Mouse (Mus musculus) intestine, embryonic 16.5 days (tissue): ENCODE data around the gene Zfp13. TPM values are rescaled to one million over a fixed set of nuclear protein-coding genes. Genes with fewer than 3 reads are reported as not detected.
A peak's percentile ranks its signal among the peaks of the same experiment; 100 is the strongest.

Source experiments
- ATAC-seq: fragments of 200-750 bp; cut with Nextera tagmentation; 2 replicates; pipeline ENCODE4 v1.8.0; 2017; ENCODE audit warnings: moderate TSS enrichment, moderate library complexity
- H3K27ac ChIP-seq: fragments of 300-500 bp; sonication (generic); 2 replicates; pipeline ENCODE4 v1.5.1; 2014; ENCODE audit warnings: mild to moderate bottlenecking, low read length
- H3K27me3 ChIP-seq: fragments of 300-500 bp; sonication (generic); replicated peaks from 2 replicates; pipeline ENCODE4 v1.6.1; 2014; ENCODE audit warnings: low read length, control low read depth, mixed read lengths; ENCODE audit not compliant: control insufficient read depth, insufficient read depth
- H3K36me3 ChIP-seq: fragments of 300-500 bp; sonication (generic); 2 replicates; pipeline ENCODE4 v1.6.1; 2014; ENCODE audit warnings: low read length, control low read depth; ENCODE audit not compliant: control insufficient read depth, insufficient read depth
- H3K4me1 ChIP-seq: fragments of 300-500 bp; sonication (generic); 2 replicates; pipeline ENCODE4 v1.6.1; 2014; ENCODE audit warnings: low read length, control low read depth, mixed read lengths; ENCODE audit not compliant: control insufficient read depth, insufficient read depth
- H3K4me2 ChIP-seq: fragments of 300-500 bp; sonication (generic); 2 replicates; pipeline ENCODE4 v1.6.1; 2014; ENCODE audit warnings: low read depth, low read length, control low read depth
- H3K4me3 ChIP-seq: fragments of 300-500 bp; sonication (generic); 2 replicates; pipeline ENCODE4 v1.5.1; 2014; ENCODE audit warnings: mild to moderate bottlenecking, low read length
- H3K9ac ChIP-seq: fragments of 300-500 bp; sonication (generic); 2 replicates; pipeline ENCODE4 v1.6.1; 2014; ENCODE audit warnings: low read depth, low read length
- H3K9me3 ChIP-seq: fragments of 300-500 bp; sonication (generic); 2 replicates; pipeline ENCODE4 v1.6.1; 2016; ENCODE audit warnings: low read length, control low read depth; ENCODE audit not compliant: control insufficient read depth
- WGBS: fragments of 180-500 bp; shearing (Covaris S2); extraction: QIAGEN DNeasy Blood & Tissue Kit; methylation state at CpG from one replicate; pipeline ENCODE4 v1.1.7; 2014; 5-methylcytosine and 5-hydroxymethylcytosine counted together
- polyA plus RNA-seq: library from polyadenylated mRNA; unstranded; fragments of >200 nt; fragmentation: Nextera tagmentation; extraction: Ambion mirVana; gene quantifications from 2 replicates; pipeline ENCODE4 v1.2.1, GENCODE M21; 2015

The Zfp13 gene
- polyA plus RNA-seq, 1 experiment from 2014 or later, result 8.8 TPM

DNA sequence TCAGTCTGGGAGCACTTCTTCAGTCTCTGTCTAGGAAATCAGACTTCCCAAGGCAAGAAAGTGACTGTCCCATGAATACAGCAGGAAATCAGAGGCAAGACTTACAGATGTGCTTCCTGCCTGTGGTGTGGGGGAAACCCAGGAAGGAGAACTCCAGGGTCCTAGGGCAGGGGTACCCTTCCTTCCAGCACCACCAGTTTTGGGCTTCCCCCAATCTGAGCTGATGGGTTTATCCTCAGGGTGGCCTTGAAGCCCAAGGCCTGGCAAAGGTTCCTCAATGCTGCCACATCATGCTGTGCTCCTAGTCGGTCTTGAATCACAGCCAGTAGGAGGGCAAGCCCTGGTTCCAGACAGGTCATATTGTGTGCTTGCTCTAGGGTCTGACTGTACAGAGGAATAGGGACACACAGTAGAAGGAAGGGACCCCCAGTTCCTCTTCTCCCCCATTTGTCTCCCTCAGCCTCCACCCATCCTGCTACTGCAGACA is 45.6 kb downstream of the Zfp13 start:
- H3K36me3 ChIP-seq, result peaks cover 19% of the 10 kb centered on the region
- H3K27ac ChIP-seq, result no peak overlapping the region
- H3K9me3 ChIP-seq, result no peaks in the 10 kb centered on the region
- no peak overlapping the region for H3K4me2 ChIP-seq
- no peaks in the 10 kb centered on the region for H3K27me3 ChIP-seq
- H3K4me3 ChIP-seq, result no peak overlapping the region
- no peak overlapping the region for H3K9ac ChIP-seq
- peaks cover 18% of the 10 kb centered on the region for H3K4me1 ChIP-seq
- ATAC-seq, result no peak
- WGBS, result 77% methylated on average over 1 of the region's 1 CpGs

DNA sequence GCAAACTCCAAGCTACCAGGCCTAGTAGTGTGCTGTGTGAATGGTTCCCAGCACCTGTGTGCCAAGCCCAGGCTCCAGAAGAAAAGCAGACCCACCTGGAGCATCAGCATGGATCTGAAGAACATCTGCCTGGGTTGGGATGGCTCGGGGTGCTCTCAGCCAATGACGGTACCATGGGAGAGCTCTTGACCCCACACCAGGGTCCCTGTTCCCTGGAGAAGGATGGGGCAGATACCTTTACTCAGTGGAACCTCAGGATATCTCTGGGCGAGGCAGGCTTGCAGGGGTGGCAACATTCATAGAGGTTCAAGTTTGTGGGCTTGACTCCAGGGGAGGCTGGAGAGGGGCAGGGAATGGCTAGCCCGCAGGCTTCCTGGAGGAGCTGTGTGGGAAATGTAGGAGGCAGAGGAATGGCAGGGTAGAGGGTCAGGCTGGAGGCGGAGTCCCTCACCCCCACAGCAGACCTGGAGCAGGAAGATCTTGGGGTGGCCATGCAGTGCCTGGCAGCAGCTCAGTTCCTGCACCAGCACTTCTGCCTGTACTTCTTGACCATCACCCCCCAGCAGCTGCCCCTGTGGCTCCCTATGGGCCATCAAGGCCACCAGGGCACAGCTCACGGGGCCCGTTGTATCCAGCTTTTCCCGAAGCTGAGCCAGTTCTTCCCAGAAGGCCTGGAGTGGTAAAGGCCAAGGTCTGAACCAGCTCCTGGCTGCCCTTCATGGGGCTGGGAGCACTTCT is 46.2 kb downstream of the Zfp13 start:
- no peak overlapping the region for H3K27ac ChIP-seq
- H3K27me3 ChIP-seq, result no peaks in the 10 kb centered on the region
- H3K4me2 ChIP-seq, result no peak overlapping the region
- WGBS, result 89% methylated on average over 8 of the region's 8 CpGs
- peaks cover 15% of the 10 kb centered on the region for H3K36me3 ChIP-seq
- peaks cover 18% of the 10 kb centered on the region for H3K4me1 ChIP-seq
- no peak overlapping the region for H3K4me3 ChIP-seq
- no peak overlapping the region for H3K9ac ChIP-seq
- H3K9me3 ChIP-seq, result no peaks in the 10 kb centered on the region
- ATAC-seq, result no peak

DNA sequence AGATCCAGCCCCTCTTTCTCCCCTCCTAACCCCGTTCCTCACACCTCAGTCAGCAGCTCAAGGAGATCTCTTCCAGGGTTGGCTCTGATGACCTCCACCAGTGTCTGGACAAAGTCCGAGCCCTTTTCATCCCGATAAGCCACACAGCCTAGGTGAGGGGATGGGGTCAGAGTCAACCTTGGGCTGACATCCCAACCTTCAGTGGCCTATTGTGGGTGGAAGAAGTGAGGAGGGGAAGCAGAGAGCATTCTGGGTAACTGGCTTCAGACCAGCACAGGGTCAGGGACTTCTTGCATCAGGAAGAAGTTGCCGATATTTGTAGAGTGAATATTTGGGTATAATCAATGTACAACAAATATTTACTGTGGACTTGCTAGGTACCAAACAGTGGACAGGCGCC is 47.3 kb downstream of the Zfp13 start:
- WGBS, result 63% methylated on average over 5 of the region's 5 CpGs
- ATAC-seq, result no peak
- no peak overlapping the region for H3K27ac ChIP-seq
- no peaks in the 10 kb centered on the region for H3K9me3 ChIP-seq
- peaks cover 5% of the 10 kb centered on the region for H3K36me3 ChIP-seq
- peaks cover 18% of the 10 kb centered on the region for H3K4me1 ChIP-seq
- H3K9ac ChIP-seq, result no peak overlapping the region
- no peaks in the 10 kb centered on the region for H3K27me3 ChIP-seq
- H3K4me3 ChIP-seq, result no peak overlapping the region
- no peak overlapping the region for H3K4me2 ChIP-seq

DNA sequence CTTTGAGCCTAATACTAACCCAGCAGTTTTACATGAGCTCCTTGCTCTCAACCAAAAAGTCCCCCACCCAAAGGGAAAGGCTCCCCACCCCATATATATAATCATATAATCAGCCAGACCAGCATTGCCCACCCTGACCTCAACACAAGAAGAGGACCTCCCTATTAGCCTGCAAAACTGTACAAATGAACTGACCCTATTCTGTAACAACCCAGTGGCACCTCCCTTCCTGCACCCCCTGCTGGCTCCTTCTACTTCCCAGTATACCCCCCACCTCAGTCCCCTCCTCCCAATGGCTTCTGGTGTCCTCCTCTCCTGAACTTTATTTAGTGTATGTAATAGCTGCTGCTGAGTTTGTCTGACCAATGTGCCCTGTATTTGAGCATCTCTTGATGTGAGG is 47.9 kb downstream of the Zfp13 start:
- ATAC-seq, result no peak
- no peaks in the 10 kb centered on the region for H3K9me3 ChIP-seq
- H3K4me3 ChIP-seq, result peak overlapping the region; percentile 70
- H3K9ac ChIP-seq, result peak overlapping the region; percentile 76
- peaks cover 18% of the 10 kb centered on the region for H3K4me1 ChIP-seq
- H3K27ac ChIP-seq, result peak overlapping the region; percentile 94; the same call in 1 of the 2 replicates
- H3K4me2 ChIP-seq, result peak overlapping the region; percentile 85
- H3K27me3 ChIP-seq, result no peaks in the 10 kb centered on the region
- no peaks in the 10 kb centered on the region; the same call in 1 of the 2 replicates for H3K36me3 ChIP-seq

DNA sequence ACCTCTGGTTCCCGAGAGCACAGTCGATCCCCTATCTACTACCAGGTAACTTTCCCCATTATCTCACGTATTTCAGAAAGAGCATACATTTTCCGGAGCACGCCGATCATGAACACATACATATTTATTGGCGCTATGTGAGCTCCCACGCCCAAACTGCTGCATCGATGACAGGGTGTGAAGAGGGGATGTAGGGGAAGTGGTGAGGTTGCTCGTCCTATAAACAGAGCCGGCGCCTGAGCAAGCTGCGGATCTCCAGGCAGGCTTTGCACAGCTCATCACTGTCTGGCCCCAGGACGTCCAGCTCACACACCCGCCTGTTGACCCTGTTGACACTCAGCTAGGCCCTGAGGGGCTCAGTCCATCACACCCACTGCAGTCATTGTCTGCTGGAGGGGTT is 48.4 kb downstream of the Zfp13 start:
- no peaks in the 10 kb centered on the region for H3K27me3 ChIP-seq
- under 1% methylated on average over 15 of the region's 15 CpGs for WGBS
- peak; percentile 9 for ATAC-seq

DNA sequence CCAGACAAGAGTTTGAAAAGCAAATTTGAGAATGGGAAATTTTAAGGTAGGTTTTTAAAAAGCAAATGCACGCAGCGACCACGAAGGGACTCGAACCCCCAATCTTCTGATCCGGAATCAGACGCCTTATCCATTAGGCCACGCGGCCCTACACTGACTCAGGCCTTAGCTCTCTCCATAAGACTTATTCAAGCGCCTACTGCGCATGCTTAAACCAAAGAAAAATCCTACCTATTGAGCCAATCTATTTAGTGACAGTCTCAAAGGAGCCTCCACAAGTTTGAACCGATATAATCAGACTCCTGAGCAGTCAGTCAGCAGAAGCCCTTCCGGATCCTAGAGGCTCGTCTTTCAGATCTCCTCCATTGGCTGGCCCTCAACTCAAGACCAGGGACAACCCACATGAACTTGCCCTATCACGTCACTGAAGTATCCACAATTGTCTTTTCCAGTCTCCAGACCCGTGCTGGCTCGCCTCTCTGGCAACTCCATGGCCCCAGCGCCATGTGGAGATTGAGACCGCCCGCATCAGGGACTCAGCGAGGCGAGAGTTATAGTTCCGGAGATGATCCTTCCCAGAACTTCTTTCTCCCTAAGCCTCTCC is 49.0 kb downstream of the Zfp13 start:
- under 1% methylated on average over 22 of the region's 22 CpGs for WGBS
- Histone ChIP-seq H3K4me1 (peaks cover 14% of the 10 kb centered on the region), H3K4me3 (peak overlapping the region; percentile 70), H3K4me2 (peak overlapping the region; percentile 85), H3K36me3 (no peaks in the 10 kb centered on the region), H3K9me3 (no peaks in the 10 kb centered on the region), H3K27me3 (no peaks in the 10 kb centered on the region), H3K27ac (peak overlapping the region; percentile 94), H3K9ac (peak overlapping the region; percentile 76)
- ATAC-seq, result peak; percentile 73

More for the DNA sequence above, 48.4 kb downstream of the Zfp13 start:
- Histone ChIP-seq H3K4me2 (peak overlapping the region; percentile 85), H3K4me1 (peaks cover 16% of the 10 kb centered on the region), H3K27ac (peak overlapping the region; percentile 94), H3K36me3 (no peaks in the 10 kb centered on the region), H3K9me3 (no peaks in the 10 kb centered on the region), H3K4me3 (peak overlapping the region; percentile 70), H3K9ac (peak overlapping the region; percentile 76)

DNA sequence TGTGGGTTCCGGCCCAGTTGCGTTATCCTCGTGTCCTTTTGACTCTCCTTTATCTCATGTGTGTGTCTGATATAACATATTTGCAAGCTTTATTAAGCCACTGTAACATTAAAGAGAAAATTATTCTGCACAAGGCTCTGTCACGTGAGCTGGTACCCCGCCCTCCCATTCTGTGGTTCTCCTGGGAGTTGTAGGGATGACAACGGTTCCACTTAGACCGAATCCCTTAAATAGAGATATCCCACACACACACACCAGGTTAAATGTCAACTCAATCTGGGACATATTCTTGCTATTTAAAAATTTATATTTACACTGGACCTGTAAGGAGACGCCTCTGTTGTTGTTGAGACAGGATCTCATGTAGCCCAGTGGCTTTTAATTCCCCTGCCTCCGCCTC is 49.8 kb downstream of the Zfp13 start:
- no peak overlapping the region; the same call in 1 of the 2 replicates for H3K9ac ChIP-seq
- H3K27me3 ChIP-seq, result no peaks in the 10 kb centered on the region
- H3K4me3 ChIP-seq, result peak overlapping the region; percentile 70
- WGBS, result 9% methylated on average over 9 of the region's 9 CpGs
- H3K27ac ChIP-seq, result no peak overlapping the region
- no peaks in the 10 kb centered on the region for H3K36me3 ChIP-seq
- H3K4me1 ChIP-seq, result peaks cover 14% of the 10 kb centered on the region
- no peak for ATAC-seq
- peak overlapping the region; percentile 85 for H3K4me2 ChIP-seq
- no peaks in the 10 kb centered on the region for H3K9me3 ChIP-seq

DNA sequence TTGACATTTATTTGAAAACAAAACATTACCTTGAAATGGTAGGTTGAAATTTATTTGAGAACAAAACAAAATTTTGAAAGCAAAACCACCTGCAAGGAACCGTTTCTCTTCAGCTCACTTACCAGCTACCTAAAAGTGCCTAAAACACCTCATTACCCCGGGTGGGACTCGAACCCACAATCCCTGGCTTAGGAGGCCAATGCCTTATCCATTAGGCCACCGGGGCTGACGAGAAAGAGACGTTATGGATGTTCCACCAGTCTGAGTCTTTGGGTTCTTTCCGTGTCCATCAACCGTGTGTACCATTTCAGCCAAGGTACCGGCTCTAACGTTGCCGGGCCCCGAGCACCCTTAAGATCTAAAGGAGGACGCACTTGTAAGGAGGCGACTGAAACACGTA is 50.7 kb downstream of the Zfp13 start:
- Histone ChIP-seq H3K9me3 (no peaks in the 10 kb centered on the region), H3K27me3 (no peaks in the 10 kb centered on the region), H3K9ac (peak overlapping the region; percentile 43; the same call in 1 of the 2 replicates), H3K4me2 (peak overlapping the region; percentile 85), H3K4me3 (peak overlapping the region; percentile 70), H3K36me3 (no peaks in the 10 kb centered on the region), H3K4me1 (peaks cover 16% of the 10 kb centered on the region), H3K27ac (no peak overlapping the region)
- 1% methylated on average over 15 of the region's 15 CpGs for WGBS
- peak; percentile 38 for ATAC-seq

DNA sequence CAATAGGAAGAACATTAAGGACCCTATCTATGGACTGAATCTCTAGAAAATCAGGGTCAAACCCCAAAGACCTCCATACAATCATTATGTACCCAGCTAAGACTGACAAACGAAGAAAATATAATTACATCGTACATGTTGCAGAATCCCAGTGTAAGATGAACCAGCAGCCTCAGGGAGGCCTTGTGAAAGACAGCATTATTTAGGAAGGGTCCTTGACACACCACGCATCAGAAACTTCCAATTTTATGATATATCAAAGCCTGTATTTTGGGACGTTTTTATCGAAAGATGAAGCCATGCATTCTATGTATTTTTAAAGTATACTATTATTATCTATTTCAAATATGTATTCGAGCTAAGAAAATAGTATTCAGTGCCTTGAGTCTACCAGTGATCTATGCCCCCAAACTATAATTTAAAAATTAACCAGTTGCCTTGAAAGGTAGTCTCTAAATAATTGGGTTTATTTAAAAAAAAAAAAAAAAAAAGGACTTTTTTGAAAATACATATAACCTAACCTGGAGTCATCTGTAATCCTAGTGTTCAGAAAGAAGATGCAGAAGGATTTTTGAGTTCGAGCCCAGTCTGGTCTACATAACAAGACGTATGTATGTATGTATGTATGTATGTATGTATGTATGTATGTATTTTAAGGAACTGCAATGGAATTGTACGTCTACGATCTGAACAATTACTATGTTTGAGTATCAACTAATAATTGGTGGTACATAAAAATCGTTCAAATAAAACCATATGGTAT is 51.4 kb downstream of the Zfp13 start:
- WGBS, result 51% methylated on average over 11 of the region's 11 CpGs

More for the DNA sequence above, 51.4 kb downstream of the Zfp13 start:
- Histone ChIP-seq H3K4me3 (no peak overlapping the region), H3K9me3 (no peaks in the 10 kb centered on the region), H3K9ac (no peak overlapping the region), H3K27me3 (no peaks in the 10 kb centered on the region), H3K36me3 (no peaks in the 10 kb centered on the region), H3K27ac (no peak overlapping the region), H3K4me2 (no peak overlapping the region), H3K4me1 (peaks cover 20% of the 10 kb centered on the region)
- no peak for ATAC-seq
